27 mouse cellular contexts compared by ENCODE assay signal in the genomic region with DNA sequence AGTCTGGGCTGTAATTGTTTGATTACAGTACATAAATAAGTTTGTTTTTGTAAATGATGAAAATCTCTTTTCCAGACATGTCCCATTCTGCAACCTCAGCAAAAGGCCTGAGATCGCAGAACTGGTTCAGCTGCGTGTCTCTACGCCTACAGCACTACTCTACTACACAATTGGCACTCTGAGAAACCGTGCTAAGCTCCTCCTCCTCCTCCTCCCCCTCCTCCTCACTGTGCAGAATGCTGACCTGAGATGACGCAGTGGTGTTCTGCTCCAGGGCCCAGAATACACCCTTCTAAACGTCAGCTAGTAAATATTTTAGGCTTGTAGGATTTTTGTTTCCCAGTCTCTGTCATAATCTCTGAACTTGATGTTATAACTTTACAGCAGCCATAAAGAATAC.
A peak's percentile ranks its signal among the peaks of the same experiment; 100 is the strongest.
DNase-seq lines count a peak whose midpoint lies in the region; ATAC-seq and TF ChIP-seq lines count a peak whose summit lies in the region.
"Had no signal": no experiment of that assay in that cellular context is flagged by ENCODE, and none has a peak within 500 bp of the region (broad histone marks: within the 10 kb centered on the region; RNA-seq: fewer than 3 reads in every experiment).

No protein-coding gene starts in this region.

- no peaks in the 10 kb centered on the region for H3K4me1 ChIP-seq in forebrain, embryonic 16.5 days (replicated peaks; ENCODE audit: control insufficient read depth, insufficient read depth, low read length)
- H3K4me1 ChIP-seq in forebrain, embryonic 14.5 days (ENCODE audit: control insufficient read depth, insufficient read depth, low read length): no peaks in the 10 kb centered on the region
- H3K4me1 ChIP-seq: embryonic facial prominence, embryonic 12.5 days; forebrain, embryonic 13.5 days; heart, embryonic 10.5 days; heart, embryonic 13.5 days had no signal

- WGBS in forebrain, embryonic 16.5 days: 54% methylated on average over 6 of the region's 6 CpGs
- 54% methylated on average over 6 of the region's 6 CpGs for WGBS in forebrain, embryonic 14.5 days

- CTCF ChIA-PET in Patski (lab: Charles Lee): no interaction called here

- in situ Hi-C loops in Patski (cut with MboI; ENCODE audit: low pct_unique_long_range_greater_than_20kb): no loop called here

- H3K4me2 ChIP-seq in forebrain, embryonic 16.5 days (ENCODE audit: low read length): no peak overlapping the region
- H3K4me2 ChIP-seq in forebrain, embryonic 14.5 days (ENCODE audit: low read length): no peak overlapping the region
- H3K4me2 ChIP-seq: embryonic facial prominence, embryonic 12.5 days; forebrain, embryonic 13.5 days; heart, embryonic 13.5 days; hindbrain, embryonic 14.5 days had no signal

- POLR2A ChIA-PET in Patski (lab: Charles Lee): no interaction called here

- H3K36me3 ChIP-seq in forebrain, embryonic 16.5 days (ENCODE audit: control insufficient read depth, insufficient read depth): no peaks in the 10 kb centered on the region
- no peaks in the 10 kb centered on the region for H3K36me3 ChIP-seq in forebrain, embryonic 14.5 days (ENCODE audit: control insufficient read depth, insufficient read depth, low read length)
- H3K36me3 ChIP-seq: embryonic facial prominence, embryonic 12.5 days; forebrain, embryonic 10.5 days; heart, embryonic 10.5 days; heart, embryonic 13.5 days had no signal

- no peaks in the 10 kb centered on the region for H3K9me3 ChIP-seq in forebrain, embryonic 16.5 days (ENCODE audit: control insufficient read depth, low read length)
- H3K9me3 ChIP-seq in forebrain, embryonic 14.5 days (replicated peaks; ENCODE audit: control insufficient read depth, low read length): no peaks in the 10 kb centered on the region
- H3K9me3 ChIP-seq: embryonic facial prominence, embryonic 12.5 days; forebrain, embryonic 10.5 days; forebrain, embryonic 13.5 days; heart, embryonic 10.5 days; heart, embryonic 13.5 days had no signal

- ATAC-seq in forebrain, embryonic 16.5 days: peak; percentile 54; the same call in 1 of the 2 replicates
- ATAC-seq in forebrain, embryonic 14.5 days: no peak
- ATAC-seq in Patski: peak; percentile 62
- ATAC-seq: forebrain, embryonic 13.5 days; hindbrain, postnatal 0 days; inflammation-experienced regulatory T-cells, adult 6 months; intestine, embryonic 16.5 days had no signal

- H3K4me3 ChIP-seq in forebrain, embryonic 16.5 days (replicated peaks; ENCODE audit: low read length): no peak overlapping the region
- H3K4me3 ChIP-seq in forebrain, embryonic 14.5 days (ENCODE audit: low read depth, low read length): no peak overlapping the region
- H3K4me3 ChIP-seq: embryonic facial prominence, embryonic 12.5 days; erythroblast, embryonic 14.5 days; forebrain, embryonic 10.5 days; forebrain, embryonic 13.5 days; heart, adult 2 months; heart, embryonic 10.5 days; heart, embryonic 13.5 days had no signal

- H3K27ac ChIP-seq in forebrain, embryonic 16.5 days (ENCODE audit: low read length): no peak overlapping the region
- H3K27ac ChIP-seq in forebrain, embryonic 14.5 days (ENCODE audit: low read depth, low read length): no peak overlapping the region
- H3K27ac ChIP-seq: embryonic facial prominence, embryonic 12.5 days; forebrain, embryonic 10.5 days; forebrain, embryonic 13.5 days; heart, adult 2 months; heart, embryonic 10.5 days; heart, embryonic 13.5 days; hindbrain, embryonic 14.5 days; hindbrain, postnatal 0 days had no signal

- DNase-seq in forebrain, embryonic 14.5 days (ENCODE audit: low spot score): no peak
- DNase-seq in Patski (ENCODE audit: low read depth, low spot score): no peak
- peak; percentile 50 for DNase-seq in fat pad, adult 2 months (ENCODE audit: extremely low read depth, low read depth, low spot score)
- DNase-seq in c-Kit-positive CD71-positive TER-119-positive erythroid progenitor cells, embryonic 14.5 days (ENCODE audit: low spot score): no peak
- no peak for DNase-seq in kidney, adult 9 months
- DNase-seq: adrenal gland, postnatal 14 days; B cell, adult 2 months; cerebellum, adult 18-20 months; cerebellum, adult 9-10 months; cerebellum, postnatal 14 days; gastrocnemius, postnatal 25 days; heart, adult 2 months; heart, postnatal 14 days; heart, postnatal 4 days; kidney, adult 18-20 months had no signal

- no peak for TF ChIP-seq CTCF in Patski (IDR thresholded peaks at IDR 0.05)

- H3K27me3 ChIP-seq in forebrain, embryonic 16.5 days (replicated peaks; ENCODE audit: control insufficient read depth, insufficient read depth, low read length): no peaks in the 10 kb centered on the region
- H3K27me3 ChIP-seq in forebrain, embryonic 14.5 days (replicated peaks; ENCODE audit: control insufficient read depth, insufficient read depth, low read length): no peaks in the 10 kb centered on the region
- H3K27me3 ChIP-seq in Patski: no peaks in the 10 kb centered on the region
- H3K27me3 ChIP-seq: CH12.LX; embryonic facial prominence, embryonic 12.5 days; forebrain, embryonic 13.5 days; heart, embryonic 13.5 days had no signal

- H3K9ac ChIP-seq in forebrain, embryonic 16.5 days (replicated peaks; ENCODE audit: low read depth, low read length): no peak overlapping the region
- no peak overlapping the region for H3K9ac ChIP-seq in forebrain, embryonic 14.5 days (ENCODE audit: low read length)
- H3K9ac ChIP-seq: embryonic facial prominence, embryonic 12.5 days; forebrain, embryonic 13.5 days; heart, embryonic 13.5 days; hindbrain, embryonic 14.5 days had no signal
